Mouse (Mus musculus) testis, adult 2 months (tissue): ENCODE results near the gene Itgb1. TPM values are rescaled to one million over a fixed set of nuclear protein-coding genes. Genes with fewer than 3 reads are reported as not detected.

Experiments used
- H3K27ac ChIP-seq: fragments of 200-500 bp; 2 replicates; pipeline ENCODE4 v1.5.1; 2012; ENCODE audit warnings: low read depth, low read length; ENCODE audit not compliant: control insufficient read depth, insufficient read depth
- H3K27me3 ChIP-seq: fragments of 200-500 bp; 2 replicates; pipeline ENCODE4 v1.6.1; 2012; ENCODE audit warnings: mild to moderate bottlenecking, low read length, moderate library complexity; ENCODE audit not compliant: control insufficient read depth, insufficient read depth
- H3K36me3 ChIP-seq: fragments of 200-500 bp; 2 replicates; pipeline ENCODE4 v1.6.1; 2012; ENCODE audit warnings: mild to moderate bottlenecking, low read length; ENCODE audit not compliant: control insufficient read depth, insufficient read depth
- H3K4me1 ChIP-seq: fragments of 200-500 bp; 2 replicates; pipeline ENCODE4 v1.6.1; 2012; ENCODE audit warnings: low read length; ENCODE audit not compliant: control insufficient read depth, insufficient read depth
- H3K4me3 ChIP-seq: fragments of 200-500 bp; 2 replicates; pipeline ENCODE4 v1.5.1; 2012; ENCODE audit warnings: low read depth, mild to moderate bottlenecking, low read length, moderate library complexity, mixed read lengths; ENCODE audit not compliant: control insufficient read depth
- CTCF ChIP-seq: fragments of 200-500 bp; IDR thresholded peaks from 2 replicates; pipeline ENCODE4 v1.5.1; 2012; ENCODE audit warnings: low read depth, mild to moderate bottlenecking, inconsistent platforms, low read length, moderate library complexity; ENCODE audit not compliant: control insufficient read depth, insufficient read depth, insufficient replicate concordance
- POLR2A ChIP-seq: fragments of 200-500 bp; IDR thresholded peaks from 2 replicates; pipeline ENCODE4 v1.6.1; 2012; ENCODE audit warnings: low read depth, mild to moderate bottlenecking, inconsistent platforms, low read length, moderate library complexity; ENCODE audit not compliant: control insufficient read depth
- polyA plus RNA-seq: library from polyadenylated mRNA; depleted of rRNA; stranded (reverse); fragments of >200 nt; gene quantifications from 2 replicates; pipeline ENCODE4 v1.2.3, GENCODE M21; 2012

The Itgb1 gene
- polyA plus RNA-seq, 1 experiment, result 9.6 TPM

DNA sequence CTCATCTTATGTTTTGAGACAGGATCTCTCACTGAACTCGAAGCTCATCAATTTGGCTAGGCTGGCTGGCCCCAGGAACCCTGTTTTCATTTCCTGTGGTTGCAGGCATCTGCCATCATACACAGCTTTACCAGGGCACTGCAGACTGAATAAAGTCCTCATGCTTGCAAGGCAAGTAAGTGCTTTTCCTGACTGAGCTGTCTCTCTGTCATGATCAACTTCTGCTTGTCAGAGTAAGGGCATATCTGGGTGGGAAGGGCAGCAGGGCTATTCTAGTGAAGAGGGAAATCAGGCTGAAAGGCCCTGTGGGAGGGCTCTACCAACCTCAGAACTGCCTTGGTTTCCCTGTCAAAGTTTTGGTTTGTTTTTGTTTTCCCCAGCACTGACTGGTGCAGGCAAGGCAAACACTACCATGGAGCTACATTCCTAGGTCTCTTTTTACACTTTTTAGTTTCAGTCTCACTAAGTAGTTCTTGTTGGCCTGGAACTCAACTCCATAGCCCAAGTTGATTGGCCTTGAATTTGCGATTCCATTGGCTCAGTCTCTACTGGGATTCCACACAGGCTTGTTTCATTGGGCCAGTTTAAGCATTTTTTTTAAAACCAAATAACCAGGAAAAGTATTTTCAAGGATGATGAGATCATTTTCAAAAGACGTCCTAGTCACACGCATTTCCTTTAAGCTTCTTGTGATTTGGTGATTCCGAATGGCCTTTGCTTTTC, 31.7 kb upstream of the Itgb1 start:
- Histone ChIP-seq H3K36me3 (no peaks in the 10 kb centered on the region), H3K4me3 (no peak overlapping the region), H3K4me1 (no peaks in the 10 kb centered on the region)

DNA sequence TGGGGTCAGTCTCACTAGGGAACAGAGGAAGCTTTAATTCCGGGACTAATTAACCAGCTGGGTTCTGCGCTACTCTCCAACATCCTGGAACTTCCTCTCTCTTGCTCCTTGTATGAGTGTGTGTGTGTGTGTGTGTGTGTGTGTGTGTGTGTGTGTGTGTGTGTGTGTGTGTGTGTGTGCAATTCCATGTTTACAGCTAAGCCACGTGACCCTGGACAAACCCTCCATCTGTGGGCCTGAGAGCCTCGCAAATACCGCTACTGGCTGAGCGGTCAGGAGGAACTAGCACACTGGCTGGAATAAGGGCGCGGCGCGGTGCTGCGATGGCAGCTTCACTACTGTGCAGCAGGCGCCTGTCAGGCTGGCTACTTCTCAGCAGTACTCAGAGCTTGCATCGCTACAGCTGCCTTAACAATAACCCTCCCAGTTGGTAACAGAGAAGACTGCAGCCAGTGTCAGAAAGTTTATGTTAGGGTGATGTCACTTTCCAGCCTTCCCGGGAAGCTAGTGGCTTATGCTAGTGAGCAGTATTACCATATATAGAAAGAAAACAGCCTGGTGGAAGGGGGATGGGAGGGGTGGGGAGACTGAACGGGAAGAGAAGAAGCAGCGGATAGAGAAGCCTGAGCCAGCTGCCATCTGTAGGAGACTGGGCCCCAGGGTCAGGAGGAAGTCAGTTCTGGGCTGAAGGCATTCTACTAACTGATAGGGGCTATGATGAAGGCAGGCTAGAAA, 30.9 kb upstream of the Itgb1 start:
- Histone ChIP-seq H3K27me3 (no peaks in the 10 kb centered on the region), H3K27ac (peak overlapping the region; percentile 81), H3K4me3 (no peak overlapping the region), H3K4me1 (no peaks in the 10 kb centered on the region), H3K36me3 (no peaks in the 10 kb centered on the region)
- TF ChIP-seq CTCF, result no peak
- TF ChIP-seq POLR2A, result no peak

More for the DNA sequence above, 31.7 kb upstream of the Itgb1 start:
- peak overlapping the region; percentile 81 for H3K27ac ChIP-seq
- no peak for TF ChIP-seq CTCF
- no peak for TF ChIP-seq POLR2A
- H3K27me3 ChIP-seq, result no peaks in the 10 kb centered on the region

DNA sequence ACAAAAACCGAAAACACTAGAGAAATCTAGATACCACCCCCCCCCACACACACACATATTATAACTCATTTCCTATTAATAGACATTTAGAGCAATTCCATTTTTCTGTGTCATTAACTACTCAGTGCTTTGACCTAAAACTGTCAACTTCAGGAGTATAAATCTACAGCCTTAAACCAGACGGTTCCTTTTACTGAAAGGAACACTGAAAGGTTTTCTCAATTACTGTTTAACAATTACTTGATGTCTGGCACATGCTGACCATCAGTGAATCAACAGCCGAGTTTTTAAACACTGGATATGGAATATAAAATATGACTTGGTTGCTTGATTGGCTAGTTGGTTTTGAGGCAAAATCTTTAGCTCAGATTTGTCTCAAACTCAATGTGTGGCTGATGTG, 23.3 kb upstream of the Itgb1 start:
- no peaks in the 10 kb centered on the region for H3K4me1 ChIP-seq
- no peaks in the 10 kb centered on the region for H3K36me3 ChIP-seq
- TF ChIP-seq POLR2A (no peak), CTCF (no peak)
- no peak overlapping the region for H3K27ac ChIP-seq
- H3K4me3 ChIP-seq, result no peak overlapping the region
- no peaks in the 10 kb centered on the region for H3K27me3 ChIP-seq

DNA sequence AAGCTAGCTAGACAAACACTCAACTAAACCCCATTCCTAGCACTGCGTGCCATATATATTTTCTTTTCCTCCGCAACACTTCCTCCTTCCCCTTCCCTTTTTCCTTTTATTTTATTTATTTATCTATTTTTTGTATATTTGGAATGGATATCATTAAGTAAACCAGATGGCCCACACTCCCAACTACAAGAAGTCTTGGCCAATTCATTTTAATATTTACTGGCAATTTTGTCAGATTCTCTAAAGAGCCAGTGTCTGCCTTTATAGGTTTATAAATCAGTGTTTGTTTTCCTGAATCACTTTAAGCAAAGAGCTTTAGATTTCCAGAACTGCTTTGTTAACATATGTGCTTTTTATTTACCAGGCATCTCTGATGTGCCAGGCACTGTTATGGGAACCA, 22.8 kb upstream of the Itgb1 start:
- no peak overlapping the region for H3K4me3 ChIP-seq
- no peaks in the 10 kb centered on the region for H3K27me3 ChIP-seq
- no peak for TF ChIP-seq POLR2A
- TF ChIP-seq CTCF, result no peak
- no peaks in the 10 kb centered on the region for H3K36me3 ChIP-seq
- H3K27ac ChIP-seq, result no peak overlapping the region
- no peaks in the 10 kb centered on the region for H3K4me1 ChIP-seq

DNA sequence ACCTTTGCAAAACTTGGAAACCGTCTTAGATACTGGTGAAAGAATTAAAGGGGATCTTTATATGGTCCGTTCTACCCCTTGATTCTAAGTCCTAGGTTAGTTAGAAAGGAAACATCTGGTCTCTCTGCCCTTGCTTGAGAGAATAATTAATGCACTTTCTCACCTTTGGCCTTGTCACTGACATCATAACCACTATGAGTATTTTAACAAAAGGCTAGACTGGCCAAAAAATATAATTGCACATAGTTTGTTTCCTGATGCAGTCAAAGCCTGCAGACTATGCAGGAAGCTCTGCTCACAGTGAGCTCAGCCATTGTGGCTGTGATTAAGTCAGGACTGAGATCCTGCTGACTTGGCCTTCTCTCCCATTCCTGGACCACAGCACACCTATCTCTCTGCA, 22.3 kb upstream of the Itgb1 start:
- Histone ChIP-seq H3K27me3 (no peaks in the 10 kb centered on the region), H3K36me3 (no peaks in the 10 kb centered on the region), H3K4me1 (no peaks in the 10 kb centered on the region), H3K4me3 (no peak overlapping the region), H3K27ac (no peak overlapping the region)
- TF ChIP-seq POLR2A (no peak), CTCF (no peak)

DNA sequence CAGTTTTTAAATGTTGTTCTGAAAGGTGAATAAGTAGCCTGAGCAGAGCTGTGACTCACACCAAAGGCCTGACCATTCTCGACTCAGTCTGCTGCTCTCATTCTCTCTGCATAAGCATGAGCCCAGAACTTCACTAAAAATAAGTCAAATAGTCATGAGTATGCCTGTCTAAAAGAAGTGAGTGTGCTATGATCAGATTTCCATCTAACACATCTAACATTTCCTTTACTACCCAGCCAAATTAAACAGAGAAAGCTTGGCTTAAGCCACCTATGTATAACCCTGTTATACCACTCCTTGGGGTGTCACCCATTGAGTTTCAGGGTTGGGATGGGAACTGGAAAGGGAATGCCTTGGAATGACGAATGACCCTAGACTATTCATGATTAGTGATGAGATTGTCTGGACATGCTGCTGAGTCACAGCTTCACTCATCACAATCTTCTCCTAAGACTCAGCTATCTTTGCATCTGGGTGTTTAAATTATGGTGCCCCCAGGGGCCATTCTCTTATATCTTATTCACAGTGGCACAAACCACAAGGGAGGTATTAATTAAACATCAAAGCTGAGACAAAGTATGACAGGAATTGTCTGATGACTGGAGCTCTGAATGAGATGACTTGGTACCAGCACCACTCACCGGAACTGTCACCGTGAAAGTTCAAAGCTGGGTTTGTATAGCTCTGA, 18.7 kb upstream of the Itgb1 start:
- Histone ChIP-seq H3K36me3 (no peaks in the 10 kb centered on the region), H3K27ac (no peak overlapping the region), H3K4me3 (no peak overlapping the region), H3K27me3 (no peaks in the 10 kb centered on the region), H3K4me1 (no peaks in the 10 kb centered on the region)
- TF ChIP-seq CTCF, result no peak
- no peak for TF ChIP-seq POLR2A

DNA sequence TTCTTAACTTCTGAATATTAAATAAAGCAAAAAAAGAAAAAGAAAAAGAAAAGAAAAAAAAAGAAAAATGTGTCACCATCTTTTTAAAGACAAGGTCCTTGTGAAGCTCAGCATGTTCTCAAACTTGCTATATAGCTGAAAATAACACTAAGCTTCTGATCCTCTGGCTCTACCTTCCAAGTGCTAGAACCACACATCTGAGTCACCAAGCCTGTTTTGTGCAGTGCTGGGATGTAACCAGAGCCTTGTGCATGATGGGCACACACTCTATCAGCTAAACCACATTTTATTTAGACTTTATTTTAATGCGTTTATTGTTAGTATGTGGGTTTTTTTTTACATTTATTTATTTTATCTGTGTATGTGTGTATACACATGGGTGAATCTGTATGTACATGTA, 13.6 kb upstream of the Itgb1 start:
- no peaks in the 10 kb centered on the region for H3K4me1 ChIP-seq
- no peaks in the 10 kb centered on the region for H3K27me3 ChIP-seq
- no peak overlapping the region for H3K4me3 ChIP-seq
- no peak overlapping the region for H3K27ac ChIP-seq
- no peaks in the 10 kb centered on the region for H3K36me3 ChIP-seq
- TF ChIP-seq POLR2A, result no peak
- no peak for TF ChIP-seq CTCF
